Mouse (Mus musculus) kidney, embryonic 14.5 days (tissue): Measurements from ENCODE around the gene St8sia6. TPM values are rescaled to one million over a fixed set of nuclear protein-coding genes. Genes with fewer than 3 reads are reported as not detected.

Experiments used
- ATAC-seq: fragments of 200-750 bp; cut with Nextera tagmentation; 2 replicates; pipeline ENCODE4 v1.8.0; 2017; ENCODE audit warnings: moderate number of reproducible peaks, mild to moderate bottlenecking, moderate TSS enrichment, moderate library complexity; ENCODE audit not compliant: low FRiP score, low TSS enrichment
- H3K27ac ChIP-seq: fragments of 300-500 bp; sonication (generic); 2 replicates; pipeline ENCODE4 v1.5.1; 2014; ENCODE audit warnings: low read depth, mild to moderate bottlenecking, low read length, moderate library complexity, mixed read lengths
- H3K27me3 ChIP-seq: fragments of 300-500 bp; sonication (generic); 2 replicates; pipeline ENCODE4 v1.6.1; 2014; ENCODE audit warnings: mild to moderate bottlenecking, low read length; ENCODE audit not compliant: control insufficient read depth, insufficient read depth
- H3K36me3 ChIP-seq: fragments of 300-500 bp; sonication (generic); 2 replicates; pipeline ENCODE4 v1.6.1; 2014; ENCODE audit warnings: low read length, mixed read lengths; ENCODE audit not compliant: control insufficient read depth, insufficient read depth
- H3K4me1 ChIP-seq: fragments of 300-500 bp; sonication (generic); 2 replicates; pipeline ENCODE4 v1.6.1; 2014; ENCODE audit warnings: low read length, mixed read lengths; ENCODE audit not compliant: control insufficient read depth, insufficient read depth
- H3K4me2 ChIP-seq: fragments of 300-500 bp; sonication (generic); replicated peaks from 2 replicates; pipeline ENCODE4 v1.6.1; 2014; ENCODE audit warnings: low read depth, mild to moderate bottlenecking, low read length
- H3K4me3 ChIP-seq: fragments of 300-500 bp; sonication (generic); 2 replicates; pipeline ENCODE4 v1.5.1; 2014; ENCODE audit warnings: mild to moderate bottlenecking, low read length
- H3K9ac ChIP-seq: fragments of 300-500 bp; sonication (generic); 2 replicates; pipeline ENCODE4 v1.6.1; 2014; ENCODE audit warnings: low read depth, mild to moderate bottlenecking, low read length, moderate library complexity
- H3K9me3 ChIP-seq: fragments of 300-500 bp; sonication (generic); 2 replicates; pipeline ENCODE4 v1.6.1; 2016; ENCODE audit warnings: low read length; ENCODE audit not compliant: control insufficient read depth
- WGBS: fragments of 180-500 bp; shearing (Covaris S2); extraction: QIAGEN DNeasy Blood & Tissue Kit; methylation state at CpG from one replicate; pipeline ENCODE4 v1.1.7; 2014; 5-methylcytosine and 5-hydroxymethylcytosine counted together
- polyA plus RNA-seq: library from polyadenylated mRNA; unstranded; fragments of >200 nt; fragmentation: Nextera tagmentation; extraction: Ambion mirVana; gene quantifications from 2 replicates; pipeline ENCODE4 v1.2.1, GENCODE M21; 2014

The St8sia6 gene
- polyA plus RNA-seq: 2.4 and 4.5 TPM in 2 replicates

DNA sequence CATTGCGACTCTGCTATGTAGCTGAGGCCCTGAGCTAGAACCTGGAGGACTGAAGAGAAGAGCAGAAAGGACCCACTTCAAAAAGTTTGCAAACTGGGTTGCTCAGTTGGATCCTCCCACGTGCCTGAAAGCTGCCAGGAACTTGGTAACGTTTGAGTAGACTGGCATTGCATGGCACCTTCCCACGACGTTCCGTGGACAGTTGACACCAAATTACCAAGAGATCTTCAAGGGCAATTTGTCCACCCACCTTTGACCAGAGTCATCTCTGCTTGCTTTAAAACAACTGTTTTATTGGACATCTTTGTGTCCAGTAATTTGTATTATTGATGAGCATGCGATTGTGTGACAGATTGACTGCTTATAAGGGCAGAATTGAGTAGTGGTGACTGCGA lies at the start of gene St8sia6:
St8sia6 (minus strand) TSS at position 96 of the 395 bp plus-strand sequence.
- WGBS: 40% methylated on average over 8 of the region's 8 CpGs
- peak within 1 kb of the TSS; percentile 65 for H3K4me3 ChIP-seq
- ATAC-seq: no peak

GRCm38 (mm10) chr2:13836310-13836709 lies 42.4 kb upstream of the St8sia6 start:
- H3K27ac ChIP-seq: no peak overlapping the region
- WGBS: 82% methylated on average over 3 of the region's 3 CpGs

More for the DNA sequence above, at the start of gene St8sia6:
- H3K4me1 ChIP-seq: no peaks in the 10 kb centered on the region
- H3K27me3 ChIP-seq: peaks cover 23% of the 10 kb centered on the region
- H3K27ac ChIP-seq: no peak within 1 kb of the TSS
- no peaks in the 10 kb centered on the region for H3K9me3 ChIP-seq
- peak within 1 kb of the TSS; percentile 47; the same call in 1 of the 2 replicates for H3K9ac ChIP-seq
- no peaks in the 10 kb centered on the region for H3K36me3 ChIP-seq
- H3K4me2 ChIP-seq: peak within 1 kb of the TSS; percentile 99

GRCm38 (mm10) chr2:13834989-13835388 lies 41.1 kb upstream of the St8sia6 start:
- no peak overlapping the region for H3K4me2 ChIP-seq
- H3K27me3 ChIP-seq: no peaks in the 10 kb centered on the region
- H3K36me3 ChIP-seq: no peaks in the 10 kb centered on the region
- no peak overlapping the region for H3K4me3 ChIP-seq
- no peak overlapping the region for H3K27ac ChIP-seq
- no peaks in the 10 kb centered on the region for H3K9me3 ChIP-seq
- no peak for ATAC-seq
- H3K4me1 ChIP-seq: no peaks in the 10 kb centered on the region
- no peak overlapping the region for H3K9ac ChIP-seq
- 38% methylated on average over 1 of the region's 1 CpGs for WGBS

More at GRCm38 (mm10) chr2:13836310-13836709, 42.4 kb upstream of the St8sia6 start:
- no peaks in the 10 kb centered on the region for H3K36me3 ChIP-seq
- no peak overlapping the region for H3K4me2 ChIP-seq
- ATAC-seq: no peak
- H3K9ac ChIP-seq: no peak overlapping the region
- H3K27me3 ChIP-seq: no peaks in the 10 kb centered on the region
- no peak overlapping the region for H3K4me3 ChIP-seq
- H3K9me3 ChIP-seq: no peaks in the 10 kb centered on the region
- H3K4me1 ChIP-seq: no peaks in the 10 kb centered on the region

DNA sequence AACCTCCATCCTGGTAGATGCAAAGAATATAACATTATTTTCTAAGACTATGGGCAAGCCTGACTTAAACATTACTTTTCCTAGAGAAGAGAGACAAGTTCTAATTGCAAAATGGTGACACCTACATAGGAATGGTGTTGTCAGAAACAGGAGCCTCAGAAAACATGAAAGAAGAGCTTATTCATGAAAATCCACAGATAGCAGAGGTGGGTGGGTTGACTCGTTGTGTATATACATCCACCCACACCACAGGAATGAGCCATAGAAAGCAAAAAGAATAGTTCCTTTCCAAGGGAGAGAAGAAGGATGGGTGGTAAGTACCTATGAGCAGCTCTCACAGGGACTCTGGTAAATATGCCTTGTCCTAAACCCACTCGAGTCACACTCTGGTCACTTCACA lies 22.8 kb upstream of the St8sia6 start:
- 88% methylated on average over 2 of the region's 2 CpGs for WGBS
- ATAC-seq: no peak
- Histone ChIP-seq H3K9me3 (no peaks in the 10 kb centered on the region), H3K4me3 (no peak overlapping the region), H3K36me3 (no peaks in the 10 kb centered on the region), H3K27ac (no peak overlapping the region), H3K4me2 (no peak overlapping the region), H3K9ac (no peak overlapping the region), H3K27me3 (no peaks in the 10 kb centered on the region), H3K4me1 (no peaks in the 10 kb centered on the region)

DNA sequence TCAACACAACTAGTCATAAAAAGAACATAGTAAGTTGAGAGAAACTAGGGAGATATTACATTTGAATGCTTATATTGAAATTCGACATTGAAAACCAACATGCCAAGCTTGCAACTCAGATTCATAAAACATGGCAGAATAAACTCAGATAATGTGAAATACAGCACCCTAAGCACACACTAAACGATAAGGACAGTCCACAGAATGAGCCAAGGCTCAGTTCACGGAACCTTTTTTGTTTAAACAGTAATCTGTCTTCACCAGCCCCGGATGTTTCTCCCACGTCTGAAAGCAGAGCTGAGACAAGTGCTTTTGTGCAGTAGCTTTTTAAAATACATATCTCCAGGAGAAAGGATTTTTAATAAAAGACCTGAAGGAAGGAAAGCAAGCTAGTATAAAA lies 14.7 kb upstream of the St8sia6 start:
- H3K36me3 ChIP-seq: no peaks in the 10 kb centered on the region
- no peak overlapping the region for H3K9ac ChIP-seq
- H3K27ac ChIP-seq: no peak overlapping the region
- no peaks in the 10 kb centered on the region for H3K9me3 ChIP-seq
- no peak for ATAC-seq
- no peak overlapping the region for H3K4me3 ChIP-seq
- 71% methylated on average over 5 of the region's 5 CpGs for WGBS
- no peaks in the 10 kb centered on the region for H3K27me3 ChIP-seq
- no peak overlapping the region for H3K4me2 ChIP-seq
- H3K4me1 ChIP-seq: no peaks in the 10 kb centered on the region

DNA sequence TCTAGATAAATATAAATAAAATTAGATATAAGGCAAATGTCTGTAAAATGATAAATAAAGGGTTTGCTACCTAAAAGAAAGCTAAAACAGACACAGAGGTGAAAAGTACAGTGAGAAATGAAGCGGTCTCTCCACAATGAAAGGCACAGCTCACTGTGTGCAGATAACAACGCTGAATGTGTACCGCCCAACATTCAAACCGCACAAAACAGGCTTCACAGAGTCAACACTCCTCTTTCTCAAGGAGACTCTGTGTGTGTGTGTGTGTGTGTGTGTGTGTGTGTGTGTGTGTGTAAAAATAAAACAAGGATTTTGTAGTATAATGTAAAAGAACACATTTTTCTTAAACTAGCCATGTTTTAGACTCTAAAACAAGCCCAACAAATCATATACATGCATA lies 14.1 kb upstream of the St8sia6 start:
- no peak overlapping the region for H3K4me3 ChIP-seq

GRCm38 (mm10) chr2:13806120-13806519 lies 12.3 kb upstream of the St8sia6 start:
- whole genome bisulfite sequencing: 93% methylated on average over 3 of the region's 3 CpGs
- Histone ChIP-seq H3K27ac (no peak overlapping the region), H3K9me3 (no peaks in the 10 kb centered on the region), H3K4me3 (no peak overlapping the region), H3K36me3 (no peaks in the 10 kb centered on the region), H3K4me1 (no peaks in the 10 kb centered on the region), H3K27me3 (no peaks in the 10 kb centered on the region), H3K9ac (no peak overlapping the region), H3K4me2 (no peak overlapping the region)
- ATAC-seq: no peak

More for the DNA sequence above, 14.1 kb upstream of the St8sia6 start:
- ATAC-seq: no peak
- WGBS: 84% methylated on average over 4 of the region's 4 CpGs
- H3K27ac ChIP-seq: no peak overlapping the region
- H3K27me3 ChIP-seq: no peaks in the 10 kb centered on the region
- no peaks in the 10 kb centered on the region for H3K9me3 ChIP-seq
- H3K36me3 ChIP-seq: no peaks in the 10 kb centered on the region
- no peak overlapping the region for H3K4me2 ChIP-seq
- H3K9ac ChIP-seq: no peak overlapping the region
- no peaks in the 10 kb centered on the region for H3K4me1 ChIP-seq

- Histone ChIP-seq H3K27ac (no peak overlapping the region), H3K4me1 (no peaks in the 10 kb centered on the region), H3K36me3 (no peaks in the 10 kb centered on the region), H3K4me3 (no peak overlapping the region), H3K27me3 (no peaks in the 10 kb centered on the region), H3K9me3 (no peaks in the 10 kb centered on the region), H3K4me2 (no peak overlapping the region), H3K9ac (no peak overlapping the region)
- WGBS: 90% methylated on average over 2 of the region's 2 CpGs
- no peak for ATAC-seq
These were observed 6.8 kb upstream of the St8sia6 start for GRCm38 (mm10) chr2:13800639-13801038.

DNA sequence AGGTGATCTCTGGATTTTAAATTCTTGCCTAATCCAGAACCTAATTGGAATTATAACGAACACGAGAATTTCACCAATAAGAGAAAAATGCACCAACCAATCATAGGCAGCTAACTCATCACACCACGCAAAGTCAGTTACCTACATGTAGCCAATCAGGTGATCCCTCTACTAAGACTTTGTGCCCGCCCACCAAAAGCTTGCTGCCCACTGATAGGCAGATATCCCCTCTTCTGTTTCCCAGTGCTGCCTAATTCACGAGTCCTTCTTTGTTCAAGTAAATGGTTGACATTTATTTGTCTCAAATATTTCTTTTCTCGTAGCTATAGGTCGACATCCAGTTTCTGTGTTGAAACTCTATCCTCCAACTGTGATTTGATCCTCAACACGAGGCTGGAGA lies 582 bp upstream of the St8sia6 start:
- Histone ChIP-seq H3K4me3 (no peak overlapping the region), H3K9ac (no peak overlapping the region), H3K9me3 (no peaks in the 10 kb centered on the region), H3K4me1 (no peaks in the 10 kb centered on the region), H3K4me2 (no peak overlapping the region), H3K36me3 (no peaks in the 10 kb centered on the region), H3K27me3 (peaks cover 23% of the 10 kb centered on the region), H3K27ac (no peak overlapping the region)
- no peak for ATAC-seq
- 72% methylated on average over 8 of the region's 8 CpGs for WGBS
